Mouse (Mus musculus) left cerebral cortex, adult 6 months (tissue): ENCODE measurements around the gene Slc7a4. TPM values are rescaled to one million over a fixed set of nuclear protein-coding genes. Genes with fewer than 3 reads are reported as not detected.

Source experiments
- long read RNA-seq, 2 experiments: library from polyadenylated mRNA; unstranded; transcript quantifications; one replicate each; pipeline ENCODE4 v2.0.0; 2019 to 2020
- polyA plus RNA-seq: library from polyadenylated mRNA; unstranded; fragments of <200 nt; fragmentation: Nextera tagmentation; gene quantifications from 2 replicates; pipeline ENCODE4 v1.2.3, GENCODE M21; 2021

The Slc7a4 gene
- polyA plus RNA-seq, result 61.6 and 101 TPM in 2 replicates
- long read RNA-seq, experiment 1, transcript Slc7a4-211 (4 exons, 2,577 nt), result minor isoform, 8 of 373 reads
- long read RNA-seq, experiment 1, transcript Slc7a4-202 (5 exons, 3,281 nt), result major isoform, 164 of 373 reads
- long read RNA-seq, experiment 1, partial matches to known transcripts, result 43 of 373 reads
- long read RNA-seq, experiment 1, other reads (novel, unspliced or antisense), result 157 of 373 reads
- long read RNA-seq, experiment 2, transcript Slc7a4-202 (5 exons, 3,281 nt), result major isoform, 50 of 134 reads
- long read RNA-seq, experiment 2, partial matches to known transcripts, result 39 of 134 reads
- long read RNA-seq, experiment 2, other reads (novel, unspliced or antisense), result 45 of 134 reads

GRCm38 (mm10) chr16:17583064-17583463, at the start of gene Slc7a4:
Gene Slc7a4 (minus strand): TSS chr16:17583214.

GRCm38 (mm10) chr16:17619198-17620105, 36.4 kb upstream of the Slc7a4 start, which contains the start of gene Smpd4:
Gene Smpd4 (plus strand): TSS chr16:17619354.

DNA sequence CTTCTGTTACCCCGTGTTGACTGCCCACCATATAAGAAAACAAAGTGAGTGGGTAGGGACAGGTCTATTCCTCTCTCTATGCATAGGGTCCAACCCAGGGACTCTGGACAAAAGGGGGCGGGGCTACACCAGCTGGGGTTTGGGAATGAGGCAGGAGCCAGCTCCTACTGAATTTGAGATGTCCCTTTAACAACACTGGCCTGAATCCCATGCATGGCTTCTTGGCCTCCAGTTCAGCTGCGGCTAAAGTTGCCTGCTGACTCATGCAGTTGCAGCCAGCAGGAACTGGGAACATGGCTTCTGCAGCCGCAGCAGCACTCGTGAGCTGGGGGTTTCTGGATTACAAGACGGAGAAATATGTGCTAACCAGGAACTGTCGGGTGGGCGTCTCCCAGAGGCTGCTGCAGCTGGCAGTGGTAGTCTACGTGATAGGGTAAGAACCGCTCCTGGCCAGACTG, 21.2 kb downstream of the Slc7a4 start, which contains the start of gene P2rx6:
TSS of gene P2rx6 (plus strand) at position 135 of the 458 bp plus-strand sequence.

DNA sequence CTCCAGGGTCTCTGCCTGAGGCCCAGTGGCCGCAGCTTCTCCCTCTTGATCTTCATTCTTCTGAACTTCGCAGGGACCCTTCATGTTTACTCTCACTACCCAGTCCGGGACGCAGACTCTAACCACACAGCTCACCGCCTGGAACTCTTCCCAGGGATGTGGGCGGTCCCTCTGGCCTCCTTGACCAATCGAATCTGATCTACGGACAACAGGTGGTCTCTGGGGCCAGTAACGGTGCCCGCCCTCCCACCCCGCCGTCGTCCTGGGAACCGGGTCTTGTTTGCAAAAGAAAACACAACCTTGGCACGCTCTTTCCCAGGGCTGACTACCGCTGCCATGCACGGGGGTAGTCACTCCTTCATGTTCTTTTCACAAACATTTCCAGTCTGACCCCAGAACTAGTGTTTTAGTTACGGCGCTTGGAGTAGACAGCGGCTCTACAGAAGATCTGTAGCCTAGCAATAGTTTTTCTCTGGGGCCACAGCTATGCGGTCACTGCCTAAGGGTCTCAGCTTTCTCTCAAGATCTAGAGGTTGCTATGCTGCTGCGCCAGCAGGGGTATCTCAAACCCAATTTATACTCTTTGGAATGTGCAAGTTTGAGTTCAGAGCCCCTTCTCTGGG, 21.8 kb downstream of the Slc7a4 start, which contains the start of gene Lrrc74b:
TSS of gene Lrrc74b (minus strand) at position 120 of the 623 bp plus-strand sequence.

DNA sequence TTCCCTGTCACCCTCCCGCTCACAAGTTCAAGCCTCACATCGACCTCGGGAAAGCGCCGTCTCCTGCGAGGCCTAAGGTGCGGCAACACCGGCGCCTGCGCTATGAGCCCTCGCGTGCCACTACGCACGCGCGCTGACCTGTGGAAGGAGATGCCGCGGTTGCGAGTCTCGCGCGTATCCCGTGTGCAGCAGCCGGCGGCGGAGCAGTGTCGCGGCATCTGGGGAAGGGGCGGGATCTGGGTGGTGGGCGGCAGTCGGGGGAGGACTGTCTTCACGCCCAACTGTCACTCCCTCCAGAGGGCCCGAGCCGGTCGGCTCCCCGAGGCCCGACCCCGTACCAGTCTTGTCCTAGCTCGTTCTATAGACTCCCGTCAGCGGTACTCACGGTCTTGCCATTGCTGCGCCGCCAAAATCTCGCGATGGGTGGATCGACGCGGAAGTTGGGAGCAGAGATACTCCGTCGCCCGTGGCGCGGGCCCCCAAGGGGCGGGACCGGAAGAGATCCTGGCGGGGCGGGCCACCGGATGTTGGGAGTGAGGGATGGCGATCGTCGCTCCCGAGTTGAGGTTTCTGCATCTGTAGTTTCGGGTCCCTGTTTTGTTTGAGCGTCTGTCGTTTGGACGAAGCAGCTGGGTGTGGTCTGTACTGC, 52.2 kb downstream of the Slc7a4 start, which contains the start of gene Thap7:
TSS of gene Thap7 (minus strand) at position 497 of the 649 bp plus-strand sequence.

Other genes starting within 250 kb of the Slc7a4 start
- 6.3 and 7.3 TPM in 2 replicates for gene Snap29, start 177.2 kb downstream of the Slc7a4 start, polyA plus RNA-seq
- 75.4 and 78.1 TPM in 2 replicates for gene Pi4ka, start 176.9 kb downstream of the Slc7a4 start, polyA plus RNA-seq
- gene Crkl, start 131.2 kb downstream of the Slc7a4 start, polyA plus RNA-seq, result 19.6 and 24.1 TPM in 2 replicates
- 27.3 and 28.4 TPM in 2 replicates for gene Aifm3, start 93.6 kb downstream of the Slc7a4 start, polyA plus RNA-seq
- 92.7 and 137 TPM in 2 replicates for gene Lztr1, start 74.5 kb downstream of the Slc7a4 start, polyA plus RNA-seq
- 58.8 and 69.2 TPM in 2 replicates for gene Thap7, start 52.1 kb downstream of the Slc7a4 start, polyA plus RNA-seq
- 0.68 and 1.0 TPM in 2 replicates for gene Lrrc74b, start 22.0 kb downstream of the Slc7a4 start, polyA plus RNA-seq
- 1.1 and 1.3 TPM in 2 replicates for gene P2rx6, start 21.3 kb downstream of the Slc7a4 start, polyA plus RNA-seq
- 9.7 and 13.4 TPM in 2 replicates for gene Smpd4, start 36.1 kb upstream of the Slc7a4 start, polyA plus RNA-seq
- 9.0 and 30.9 TPM in 2 replicates for gene Ccdc74a, start 63.3 kb upstream of the Slc7a4 start, polyA plus RNA-seq
- gene Med15, start 149.7 kb upstream of the Slc7a4 start, polyA plus RNA-seq, result 38.4 and 54.4 TPM in 2 replicates
- 75.3 and 87.1 TPM in 2 replicates for gene Klhl22, start 176.4 kb upstream of the Slc7a4 start, polyA plus RNA-seq
- gene Scarf2, start 214.1 kb upstream of the Slc7a4 start, polyA plus RNA-seq, result 0.36 and 1.6 TPM in 2 replicates
- 0.82 and 5.6 TPM in 2 replicates for gene B830017H08Rik, start 249.9 kb upstream of the Slc7a4 start, polyA plus RNA-seq